Mouse (Mus musculus) stomach, embryonic 16.5 days (tissue): ENCODE measurements at regions not wholly inside any gene's neighbourhood (a gene's known extent, or its start where the extent isn't known, plus 50 kb on each side); places are given as distances from the start of the nearest gene placed in this dataset.

Experiments used
- ATAC-seq: fragments of 200-750 bp; cut with Nextera tagmentation; 2 replicates; pipeline ENCODE4 v1.8.0; 2017; ENCODE audit warnings: moderate number of reproducible peaks, moderate TSS enrichment; ENCODE audit not compliant: insufficient read depth, low FRiP score
- H3K27ac ChIP-seq: fragments of 300-500 bp; sonication (generic); 2 replicates; pipeline ENCODE4 v1.5.1; 2014; ENCODE audit warnings: low read length
- H3K27me3 ChIP-seq: fragments of 300-500 bp; sonication (generic); 2 replicates; pipeline ENCODE4 v1.6.1; 2014; ENCODE audit warnings: low read length, control low read depth, mixed read lengths; ENCODE audit not compliant: control insufficient read depth, insufficient read depth
- H3K36me3 ChIP-seq: fragments of 300-500 bp; sonication (generic); 2 replicates; pipeline ENCODE4 v1.6.1; 2014; ENCODE audit warnings: low read length; ENCODE audit not compliant: control insufficient read depth, insufficient read depth
- H3K4me1 ChIP-seq: fragments of 300-500 bp; sonication (generic); 2 replicates; pipeline ENCODE4 v1.6.1; 2014; ENCODE audit warnings: low read length, control low read depth, mixed read lengths; ENCODE audit not compliant: control insufficient read depth, insufficient read depth
- H3K4me2 ChIP-seq: fragments of 300-500 bp; sonication (generic); 2 replicates; pipeline ENCODE4 v1.6.1; 2014; ENCODE audit warnings: low read depth, low read length, mixed read lengths
- H3K4me3 ChIP-seq: fragments of 300-500 bp; sonication (generic); replicated peaks from 2 replicates; pipeline ENCODE4 v1.5.1; 2014; ENCODE audit warnings: mild to moderate bottlenecking, low read length
- H3K9ac ChIP-seq: fragments of 300-500 bp; sonication (generic); 2 replicates; pipeline ENCODE4 v1.6.1; 2014; ENCODE audit warnings: low read length
- H3K9me3 ChIP-seq: fragments of 300-500 bp; sonication (generic); replicated peaks from 2 replicates; pipeline ENCODE4 v1.6.1; 2016; ENCODE audit warnings: low read length, control low read depth; ENCODE audit not compliant: control insufficient read depth
- WGBS: fragments of 180-500 bp; shearing (Covaris S2); extraction: QIAGEN DNeasy Blood & Tissue Kit; methylation state at CpG from one replicate; pipeline ENCODE4 v1.1.7; 2014; 5-methylcytosine and 5-hydroxymethylcytosine counted together

DNA sequence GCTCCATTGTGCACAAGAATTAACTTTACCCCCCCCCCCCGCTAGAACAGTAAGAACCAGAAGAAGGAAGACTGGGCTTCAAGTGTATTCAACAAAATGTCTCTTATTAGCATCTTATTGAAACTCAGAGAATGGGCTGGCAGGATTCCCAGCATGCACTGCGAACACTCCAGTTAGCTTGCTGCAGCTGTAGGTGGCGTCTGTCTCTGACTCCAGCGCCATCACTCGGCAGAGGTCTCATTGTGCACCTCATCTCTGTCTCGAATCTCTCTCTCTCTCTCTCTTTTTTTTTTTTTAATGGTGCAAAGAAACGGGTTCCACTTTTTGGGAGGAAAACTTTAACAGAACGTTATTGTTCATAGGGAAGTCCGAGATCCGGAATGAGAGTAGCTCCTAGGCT, 221.6 kb downstream of the Agtpbp1 start:
- Histone ChIP-seq H3K27ac (no peak overlapping the region), H3K27me3 (no peaks in the 10 kb centered on the region), H3K4me2 (no peak overlapping the region), H3K9ac (no peak overlapping the region), H3K9me3 (no peaks in the 10 kb centered on the region), H3K4me3 (no peak overlapping the region), H3K4me1 (no peaks in the 10 kb centered on the region), H3K36me3 (no peaks in the 10 kb centered on the region)
- ATAC-seq: no peak
- 82% methylated on average over 10 of the region's 10 CpGs for WGBS

DNA sequence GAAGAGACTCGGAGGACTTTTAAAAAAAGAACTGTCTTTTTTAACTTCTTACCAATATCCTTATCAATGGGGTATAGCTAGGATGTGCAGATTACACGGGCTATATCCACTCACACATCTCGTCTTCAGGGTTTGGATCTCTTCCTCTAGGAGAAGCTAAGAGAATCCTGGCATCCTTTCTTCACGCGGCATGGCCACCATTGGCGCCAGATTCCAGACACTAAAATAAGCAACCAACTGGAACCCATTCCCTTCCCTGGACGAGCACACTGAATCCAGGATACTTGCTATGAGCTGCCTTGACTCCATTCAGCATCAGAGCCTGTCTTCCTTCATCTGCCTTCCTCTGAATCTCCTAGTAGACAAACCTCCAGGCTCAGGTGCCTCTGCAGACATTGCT, 223.7 kb downstream of the Agtpbp1 start:
- no peak for ATAC-seq
- H3K27me3 ChIP-seq: no peaks in the 10 kb centered on the region
- 87% methylated on average over 7 of the region's 7 CpGs for WGBS
- H3K9me3 ChIP-seq: no peaks in the 10 kb centered on the region
- H3K4me1 ChIP-seq: no peaks in the 10 kb centered on the region
- H3K27ac ChIP-seq: no peak overlapping the region
- H3K36me3 ChIP-seq: no peaks in the 10 kb centered on the region
- H3K4me2 ChIP-seq: no peak overlapping the region
- H3K4me3 ChIP-seq: no peak overlapping the region
- H3K9ac ChIP-seq: no peak overlapping the region

DNA sequence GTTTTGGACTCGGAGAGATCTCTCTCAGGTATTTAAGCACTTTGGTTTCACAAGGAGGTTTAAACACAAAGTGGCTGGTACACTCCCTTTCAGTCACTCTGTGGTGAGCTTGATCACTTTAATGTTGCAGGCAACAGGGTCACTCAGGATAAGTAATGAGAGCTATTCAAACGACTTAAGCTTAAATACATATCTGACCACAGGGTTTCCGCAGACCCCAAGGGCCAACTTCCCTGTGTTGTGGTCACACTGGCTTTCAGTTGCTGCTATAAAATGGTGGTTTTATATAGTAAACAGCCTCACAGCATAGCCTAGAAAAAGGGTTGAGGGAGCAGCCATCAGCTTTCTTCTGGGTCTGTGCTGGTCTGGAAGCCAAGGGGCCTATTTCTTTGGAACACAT, 225.0 kb downstream of the Agtpbp1 start:
- 56% methylated on average over 3 of the region's 3 CpGs for WGBS
- ATAC-seq: no peak

DNA sequence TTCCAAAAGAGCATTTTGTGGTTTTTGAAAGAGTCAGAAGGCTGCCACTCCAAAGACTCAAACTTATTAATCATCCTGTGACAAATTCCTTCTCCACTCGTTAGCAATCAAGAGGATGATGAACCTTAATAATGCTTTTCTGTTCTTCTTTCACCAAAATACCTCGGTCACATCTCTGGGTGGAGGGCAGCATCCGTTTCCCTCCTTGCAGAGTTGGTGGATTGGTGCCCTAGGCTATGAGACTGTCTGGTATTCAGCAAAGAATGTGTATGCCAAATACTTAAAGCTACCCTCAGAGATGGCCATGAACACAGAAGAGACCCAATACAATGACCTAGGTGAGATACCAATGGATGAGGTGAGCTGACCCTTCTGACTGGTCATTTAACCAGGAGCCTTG, 226.6 kb downstream of the Agtpbp1 start:
- Histone ChIP-seq H3K9me3 (no peaks in the 10 kb centered on the region), H3K27me3 (no peaks in the 10 kb centered on the region), H3K4me3 (no peak overlapping the region), H3K4me2 (no peak overlapping the region), H3K9ac (no peak overlapping the region), H3K4me1 (no peaks in the 10 kb centered on the region), H3K36me3 (no peaks in the 10 kb centered on the region), H3K27ac (no peak overlapping the region)
- ATAC-seq: no peak
- 77% methylated on average over 3 of the region's 3 CpGs for WGBS

More for the DNA sequence above, 225.0 kb downstream of the Agtpbp1 start:
- no peak overlapping the region for H3K4me3 ChIP-seq
- H3K27ac ChIP-seq: no peak overlapping the region
- H3K4me1 ChIP-seq: no peaks in the 10 kb centered on the region
- H3K27me3 ChIP-seq: no peaks in the 10 kb centered on the region
- no peaks in the 10 kb centered on the region for H3K36me3 ChIP-seq
- H3K9me3 ChIP-seq: no peaks in the 10 kb centered on the region
- H3K4me2 ChIP-seq: no peak overlapping the region
- no peak overlapping the region for H3K9ac ChIP-seq

DNA sequence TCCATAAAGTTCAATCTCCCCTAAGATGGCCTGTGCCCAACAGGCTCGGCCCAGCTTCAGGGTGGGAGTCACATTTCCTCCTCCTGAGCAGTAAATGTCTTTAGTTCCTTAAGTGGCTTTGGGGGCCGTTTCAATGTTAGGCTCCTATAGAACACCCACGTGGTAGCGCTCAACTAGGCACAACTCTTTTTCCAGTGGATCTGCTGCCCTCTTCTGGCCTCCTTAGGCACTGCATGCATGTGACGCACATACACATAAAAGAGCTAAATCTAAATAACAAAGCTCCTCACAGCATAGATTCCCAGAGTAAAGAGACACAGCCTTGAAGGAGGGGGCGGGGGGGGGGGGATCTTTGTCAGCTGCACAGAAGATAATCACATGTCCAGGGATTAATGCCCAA, 233.6 kb downstream of the Agtpbp1 start:
- no peak for ATAC-seq

DNA sequence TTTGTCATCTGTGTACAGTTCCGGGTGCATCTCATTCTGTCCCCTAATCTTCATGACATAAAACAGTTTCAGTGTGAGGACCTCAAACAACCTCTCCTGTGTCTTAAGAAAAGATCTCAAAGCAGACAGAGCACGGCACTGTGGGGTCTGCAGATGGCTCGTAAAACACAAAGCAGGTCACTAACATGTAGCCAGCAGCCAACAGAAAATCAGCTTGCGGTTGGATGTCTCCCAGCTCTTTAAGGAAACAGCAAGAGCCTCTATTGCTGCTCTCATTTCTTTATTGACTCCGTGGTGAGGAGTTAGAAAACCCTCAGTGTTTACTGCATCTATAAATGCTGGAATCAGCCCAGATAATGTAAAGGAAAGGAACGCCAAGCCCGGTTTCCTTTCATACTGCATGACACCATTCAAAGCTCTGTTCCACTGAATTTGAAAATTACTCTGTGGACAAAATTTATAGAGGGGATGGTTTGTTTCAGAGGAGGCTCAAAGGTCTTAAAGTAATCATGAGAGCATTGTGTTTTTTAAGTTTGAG, 234.3 kb downstream of the Agtpbp1 start:
- Histone ChIP-seq H3K9ac (no peak overlapping the region), H3K9me3 (no peaks in the 10 kb centered on the region), H3K27me3 (no peaks in the 10 kb centered on the region), H3K4me2 (no peak overlapping the region), H3K4me1 (no peaks in the 10 kb centered on the region), H3K4me3 (no peak overlapping the region), H3K27ac (no peak overlapping the region), H3K36me3 (no peaks in the 10 kb centered on the region)
- WGBS: 57% methylated on average over 7 of the region's 7 CpGs
- no peak for ATAC-seq

More for the DNA sequence above, 233.6 kb downstream of the Agtpbp1 start:
- H3K4me2 ChIP-seq: no peak overlapping the region
- H3K27me3 ChIP-seq: no peaks in the 10 kb centered on the region
- no peak overlapping the region for H3K9ac ChIP-seq
- no peak overlapping the region for H3K4me3 ChIP-seq
- no peaks in the 10 kb centered on the region for H3K4me1 ChIP-seq
- H3K27ac ChIP-seq: no peak overlapping the region
- H3K9me3 ChIP-seq: no peaks in the 10 kb centered on the region
- 63% methylated on average over 6 of the region's 6 CpGs for WGBS
- no peaks in the 10 kb centered on the region for H3K36me3 ChIP-seq

DNA sequence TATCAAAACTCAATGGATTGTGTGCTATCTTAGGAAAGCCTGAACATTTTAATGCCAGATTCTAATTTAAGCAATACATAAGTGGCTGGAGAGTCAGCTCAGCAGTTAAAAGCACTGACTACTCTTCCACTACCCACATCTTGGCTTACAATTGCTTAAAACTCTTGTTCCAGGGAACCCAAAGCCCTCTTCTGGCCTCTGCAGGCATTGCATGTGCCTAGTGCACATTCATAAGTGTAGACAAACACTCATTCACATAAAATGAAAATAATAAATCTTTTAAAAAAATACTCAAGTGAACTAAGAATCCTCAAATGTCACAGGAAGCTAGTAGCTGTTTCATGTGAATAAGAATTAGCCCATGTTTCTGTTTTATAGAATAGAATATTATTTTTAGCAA, 236.5 kb downstream of the Agtpbp1 start:
- no peak for ATAC-seq
- Histone ChIP-seq H3K9me3 (no peaks in the 10 kb centered on the region), H3K27ac (no peak overlapping the region), H3K9ac (no peak overlapping the region), H3K4me2 (no peak overlapping the region), H3K36me3 (no peaks in the 10 kb centered on the region), H3K4me3 (no peak overlapping the region), H3K27me3 (no peaks in the 10 kb centered on the region), H3K4me1 (no peaks in the 10 kb centered on the region)

DNA sequence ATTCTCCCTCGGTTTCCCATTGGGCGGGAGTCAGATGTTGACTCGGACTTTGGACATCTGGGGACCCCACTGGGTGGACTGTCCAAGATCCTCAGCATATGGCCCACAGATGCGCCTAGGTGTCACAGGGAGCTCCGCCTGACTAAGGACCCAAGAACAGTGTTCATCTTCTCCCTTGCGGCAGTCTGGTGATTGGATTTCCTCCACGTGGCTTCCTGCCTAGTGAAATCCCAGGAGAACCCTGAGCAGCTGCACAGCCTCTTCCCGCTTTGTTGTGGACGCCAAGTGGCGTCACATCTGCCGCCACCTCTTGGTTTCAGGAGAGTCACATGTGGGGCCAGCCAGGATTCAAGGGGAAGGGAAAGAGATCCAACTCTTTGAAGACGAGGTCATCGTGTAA, 243.2 kb downstream of the Agtpbp1 start:
- ATAC-seq: no peak
- WGBS: 79% methylated on average over 13 of the region's 13 CpGs
- H3K9ac ChIP-seq: no peak overlapping the region
- no peaks in the 10 kb centered on the region for H3K27me3 ChIP-seq
- no peaks in the 10 kb centered on the region for H3K36me3 ChIP-seq
- H3K4me2 ChIP-seq: no peak overlapping the region
- no peak overlapping the region for H3K4me3 ChIP-seq
- H3K9me3 ChIP-seq: no peaks in the 10 kb centered on the region
- H3K4me1 ChIP-seq: no peaks in the 10 kb centered on the region
- H3K27ac ChIP-seq: no peak overlapping the region

DNA sequence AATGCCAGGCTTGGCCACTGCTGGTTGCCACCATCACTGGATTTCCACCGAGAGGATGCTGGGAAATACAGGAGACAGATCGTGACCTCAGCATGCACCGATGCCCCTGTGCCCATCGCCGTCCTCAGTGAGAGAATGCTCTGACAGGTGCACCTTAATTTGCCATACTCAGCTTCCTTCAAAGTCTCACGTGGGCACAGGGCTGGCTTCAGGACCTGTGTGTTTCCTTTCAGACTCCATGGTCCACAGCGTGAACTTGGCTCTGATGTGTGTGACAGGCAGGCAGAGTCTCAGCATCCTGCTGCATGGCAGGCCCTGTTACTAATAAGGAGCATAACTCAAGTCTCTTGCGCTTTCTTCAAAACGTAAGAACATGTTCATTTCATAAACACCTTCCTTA, 246.6 kb downstream of the Agtpbp1 start:
- 90% methylated on average over 9 of the region's 9 CpGs for WGBS
- H3K4me2 ChIP-seq: no peak overlapping the region

DNA sequence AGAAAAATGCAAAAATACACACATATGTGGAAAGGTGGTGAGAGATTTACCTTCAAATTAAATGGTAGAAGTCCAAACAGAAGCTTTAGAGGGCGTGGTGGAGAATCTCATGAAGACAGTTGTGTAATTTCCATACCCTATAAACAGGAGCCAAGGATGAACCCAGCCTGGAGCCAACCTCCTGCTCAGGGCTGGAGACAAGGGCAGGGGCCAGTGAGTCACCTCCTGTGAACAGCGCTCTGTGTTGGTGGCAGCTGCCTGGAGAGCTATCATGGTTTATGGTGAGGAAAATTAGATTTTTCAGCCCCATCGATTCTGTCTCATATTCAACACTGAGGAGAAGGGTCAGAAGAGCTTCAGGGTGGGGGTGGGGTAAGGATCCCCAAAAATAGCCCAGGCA, 261.1 kb downstream of the Agtpbp1 start:
- WGBS: 80% methylated on average over 3 of the region's 3 CpGs
- Histone ChIP-seq H3K27me3 (no peaks in the 10 kb centered on the region), H3K9me3 (no peaks in the 10 kb centered on the region), H3K4me3 (no peak overlapping the region), H3K27ac (no peak overlapping the region), H3K9ac (no peak overlapping the region), H3K36me3 (no peaks in the 10 kb centered on the region), H3K4me2 (no peak overlapping the region), H3K4me1 (no peaks in the 10 kb centered on the region)
- ATAC-seq: no peak

More for the DNA sequence above, 246.6 kb downstream of the Agtpbp1 start:
- Histone ChIP-seq H3K9ac (no peak overlapping the region), H3K4me1 (no peaks in the 10 kb centered on the region), H3K27me3 (no peaks in the 10 kb centered on the region), H3K36me3 (no peaks in the 10 kb centered on the region), H3K4me3 (no peak overlapping the region), H3K27ac (no peak overlapping the region), H3K9me3 (no peaks in the 10 kb centered on the region)
- ATAC-seq: no peak
